8 mouse cellular contexts compared by ENCODE assay signal in genomic region chr9:85326292-85327241, GRCm38 (mm10). TPM values are rescaled to one million over a fixed set of nuclear protein-coding genes. Genes with fewer than 3 reads are reported as not detected.
DNase-seq lines count a peak whose midpoint lies in the region; ATAC-seq and TF ChIP-seq lines count a peak whose summit lies in the region.

No protein-coding gene starts in this region.

- H3K4me3 ChIP-seq in embryonic facial prominence, embryonic 15.5 days (replicated peaks) = peak overlapping the region; percentile 61
- peak overlapping the region; percentile 68 to 84 for H3K4me3 ChIP-seq in heart, embryonic 14.5 days (ENCODE audit: control insufficient read depth in 1 of 2, insufficient read depth in 1 of 2, low read depth in 1 of 2, low read length in 2 of 2)
- peak overlapping the region; percentile 71 for H3K4me3 ChIP-seq in kidney, postnatal 0 days (replicated peaks; ENCODE audit: low read depth, low read length)
- H3K4me3 ChIP-seq in lung, embryonic 16.5 days (ENCODE audit: low read length) = peak overlapping the region; percentile 76

- peak overlapping the region; percentile 85 for H3K4me2 ChIP-seq in embryonic facial prominence, embryonic 15.5 days (replicated peaks)
- peak overlapping the region; percentile 71 for H3K4me2 ChIP-seq in heart, embryonic 14.5 days (ENCODE audit: low read length)
- peak overlapping the region; percentile 96 for H3K4me2 ChIP-seq in kidney, postnatal 0 days (ENCODE audit: low read length)
- H3K4me2 ChIP-seq in lung, embryonic 16.5 days (ENCODE audit: low read depth, low read length) = peak overlapping the region; percentile 69

- no peaks in the 10 kb centered on the region for H3K36me3 ChIP-seq in embryonic facial prominence, embryonic 15.5 days
- H3K36me3 ChIP-seq in heart, embryonic 14.5 days (ENCODE audit: control insufficient read depth, insufficient read depth, low read length) = peaks cover 7% of the 10 kb centered on the region; the same call in 1 of the 2 replicates
- H3K36me3 ChIP-seq in kidney, postnatal 0 days (ENCODE audit: insufficient read depth, low read length) = no peaks in the 10 kb centered on the region
- no peaks in the 10 kb centered on the region for H3K36me3 ChIP-seq in lung, embryonic 16.5 days (ENCODE audit: control insufficient read depth, insufficient read depth, low read length)

- peak; percentile 50 for ATAC-seq in Patski
- peak; percentile 41 for ATAC-seq in embryonic facial prominence, embryonic 15.5 days (ENCODE audit: insufficient number of reproducible peaks, low FRiP score, low TSS enrichment, low read depth)
- peak; percentile 58 for ATAC-seq in heart, embryonic 14.5 days (ENCODE audit: insufficient number of reproducible peaks, insufficient read depth, low FRiP score, low read depth)
- peak; percentile 53 for ATAC-seq in kidney, postnatal 0 days (replicated peaks; ENCODE audit: low FRiP score, low read depth)
- peak; percentile 58 for ATAC-seq in lung, embryonic 16.5 days (ENCODE audit: low read depth)
- peak; percentile 11; the same call in 1 of the 2 replicates for ATAC-seq in neutrophil, adult 5-6 weeks (ENCODE audit: extremely low read depth, insufficient number of reproducible peaks, low FRiP score, poor library complexity, severe bottlenecking)

- in situ Hi-C loops in Patski (cut with MboI; ENCODE audit: low pct_unique_long_range_greater_than_20kb) = loop anchor here (5.0 to 25.0 kb wide), 4 partner anchors 862 to 1364 kb away; no protein-coding TSS in a partner anchor

- WGBS in embryonic facial prominence, embryonic 15.5 days = under 1% methylated on average over 87 of the region's 88 CpGs
- WGBS in heart, embryonic 14.5 days = under 1% methylated on average over 88 of the region's 88 CpGs
- WGBS in kidney, postnatal 0 days = under 1% methylated on average over 76 of the region's 88 CpGs
- 1% methylated on average over 70 of the region's 88 CpGs for WGBS in lung, embryonic 16.5 days

- H3K4me1 ChIP-seq in embryonic facial prominence, embryonic 15.5 days = peaks cover 23% of the 10 kb centered on the region
- peaks cover 0 to 6% of the 10 kb centered on the region in 2 experiments; a peak in 2 of 4 replicates for H3K4me1 ChIP-seq in heart, embryonic 14.5 days (ENCODE audit: control insufficient read depth in 2 of 2, insufficient read depth in 2 of 2, low read length in 2 of 2)
- no peaks in the 10 kb centered on the region; the same call in 1 of the 2 replicates for H3K4me1 ChIP-seq in kidney, postnatal 0 days (replicated peaks; ENCODE audit: insufficient read depth, low read length)
- H3K4me1 ChIP-seq in lung, embryonic 16.5 days (replicated peaks; ENCODE audit: control insufficient read depth, insufficient read depth, low read length) = peaks cover 9% of the 10 kb centered on the region; the same call in 1 of the 2 replicates

- peak; percentile 28 to 41 for DNase-seq in B cell, adult 2 months
- DNase-seq in Patski (ENCODE audit: low read depth, low spot score) = no peak
- DNase-seq in kidney, postnatal 0 days (ENCODE audit: low spot score) = peak; percentile 42
- peak; percentile 10 to 22 for DNase-seq in thymus, postnatal 36 days

- H3K9ac ChIP-seq in embryonic facial prominence, embryonic 15.5 days = peak overlapping the region; percentile 54
- H3K9ac ChIP-seq in heart, embryonic 14.5 days (ENCODE audit: low read length) = peak overlapping the region; percentile 88
- peak overlapping the region; percentile 62 for H3K9ac ChIP-seq in kidney, postnatal 0 days (ENCODE audit: low read depth, low read length)
- peak overlapping the region; percentile 77 for H3K9ac ChIP-seq in lung, embryonic 16.5 days (ENCODE audit: low read length)

- no peaks in the 10 kb centered on the region for H3K27me3 ChIP-seq in Patski
- peaks cover 10% of the 10 kb centered on the region; the same call in 1 of the 2 replicates for H3K27me3 ChIP-seq in embryonic facial prominence, embryonic 15.5 days
- no peaks in the 10 kb centered on the region for H3K27me3 ChIP-seq in heart, embryonic 14.5 days (ENCODE audit: control insufficient read depth, insufficient read depth, low read length)
- H3K27me3 ChIP-seq in kidney, postnatal 0 days (ENCODE audit: insufficient read depth, low read length) = no peaks in the 10 kb centered on the region
- H3K27me3 ChIP-seq in lung, embryonic 16.5 days (ENCODE audit: control insufficient read depth, insufficient read depth, low read depth, low read length) = peaks cover 4% of the 10 kb centered on the region; the same call in 1 of the 2 replicates

- POLR2A ChIA-PET in Patski (lab: Charles Lee) = no interaction called here

- peak overlapping the region; percentile 85 for H3K27ac ChIP-seq in embryonic facial prominence, embryonic 15.5 days (replicated peaks)
- H3K27ac ChIP-seq in heart, embryonic 14.5 days (replicated peaks in 1 of 2; ENCODE audit: control insufficient read depth in 1 of 2, insufficient read depth in 1 of 2, low read depth in 2 of 2, low read length in 2 of 2) = peak overlapping the region; percentile 61 to 95
- peak overlapping the region; percentile 42; the same call in 1 of the 2 replicates for H3K27ac ChIP-seq in kidney, postnatal 0 days
- peak overlapping the region; percentile 82 for H3K27ac ChIP-seq in lung, embryonic 16.5 days (ENCODE audit: low read length)

- no peaks in the 10 kb centered on the region for H3K9me3 ChIP-seq in embryonic facial prominence, embryonic 15.5 days (replicated peaks)
- no peaks in the 10 kb centered on the region for H3K9me3 ChIP-seq in heart, embryonic 14.5 days (ENCODE audit: control insufficient read depth, low read length)
- no peaks in the 10 kb centered on the region for H3K9me3 ChIP-seq in kidney, postnatal 0 days (replicated peaks; ENCODE audit: low read length)
- no peaks in the 10 kb centered on the region for H3K9me3 ChIP-seq in lung, embryonic 16.5 days (ENCODE audit: control insufficient read depth, low read length)

- TF ChIP-seq CTCF in Patski (IDR thresholded peaks at IDR 0.05) = no peak
- no peak for TF ChIP-seq CTCF in kidney, postnatal 0 days (IDR thresholded peaks at IDR 0.05; ENCODE audit: low read depth)

- CTCF ChIA-PET in Patski (lab: Charles Lee) = no interaction called here

RNA-seq across cellular contexts. Expression of gene Tent5a, which starts 0.6 kb away (rescaled TPM):
- 1.5 TPM for polyA plus RNA-seq in Patski (2021)
- 25.3 and 26.0 TPM in 2 replicates for polyA plus RNA-seq in embryonic facial prominence, embryonic 15.5 days (2015; fragmentation: Nextera tagmentation; extraction: Ambion mirVana)
- 11.3 and 13.0 TPM in 2 replicates for polyA plus RNA-seq in heart, embryonic 14.5 days (2014; fragmentation: Nextera tagmentation; extraction: Ambion mirVana)
- 3.7 and 3.9 TPM in 2 replicates for polyA plus RNA-seq in kidney, postnatal 0 days (2015; fragmentation: Nextera tagmentation; extraction: Ambion mirVana)
- polyA plus RNA-seq in lung, embryonic 16.5 days (2015; fragmentation: Nextera tagmentation; extraction: Ambion mirVana) = 9.1 and 9.7 TPM in 2 replicates
- 36.3 and 39.3 TPM in 2 replicates for total RNA-seq in neutrophil, adult 5-6 weeks (2017)

RNA-seq across cellular contexts. Expression of gene Gm11114, which starts 14.0 kb away (rescaled TPM):
- not detected for polyA plus RNA-seq in Patski (2021)
- polyA plus RNA-seq in embryonic facial prominence, embryonic 15.5 days (2015; fragmentation: Nextera tagmentation; extraction: Ambion mirVana) = not detected in 2 replicates
- not detected in 2 replicates for polyA plus RNA-seq in heart, embryonic 14.5 days (2014; fragmentation: Nextera tagmentation; extraction: Ambion mirVana)
- not detected in 2 replicates for polyA plus RNA-seq in kidney, postnatal 0 days (2015; fragmentation: Nextera tagmentation; extraction: Ambion mirVana)
- polyA plus RNA-seq in lung, embryonic 16.5 days (2015; fragmentation: Nextera tagmentation; extraction: Ambion mirVana) = not detected in 2 replicates
- not detected in 2 replicates for total RNA-seq in neutrophil, adult 5-6 weeks (2017)
